Mouse (Mus musculus) frontal cortex, adult 2 months (tissue): Measurements from ENCODE around the gene Apln. TPM values are rescaled to one million over a fixed set of nuclear protein-coding genes. Genes with fewer than 3 reads are reported as not detected.

Experiments
- DNase-seq, 2 experiments: peaks; one replicate each; pipeline ENCODE4 v3.0.0; 2022; ENCODE audit warnings: low spot score in 1 of 2; ENCODE audit errors: extremely low spot score in 1 of 2
- polyA plus RNA-seq: library from polyadenylated mRNA; depleted of rRNA; stranded (reverse); fragments of >200 nt; gene quantifications from 2 replicates; pipeline ENCODE4 v1.2.3, GENCODE M21; 2012; rRNA removed

The Apln gene
- 20.0 and 25.3 TPM in 2 replicates for polyA plus RNA-seq

DNA sequence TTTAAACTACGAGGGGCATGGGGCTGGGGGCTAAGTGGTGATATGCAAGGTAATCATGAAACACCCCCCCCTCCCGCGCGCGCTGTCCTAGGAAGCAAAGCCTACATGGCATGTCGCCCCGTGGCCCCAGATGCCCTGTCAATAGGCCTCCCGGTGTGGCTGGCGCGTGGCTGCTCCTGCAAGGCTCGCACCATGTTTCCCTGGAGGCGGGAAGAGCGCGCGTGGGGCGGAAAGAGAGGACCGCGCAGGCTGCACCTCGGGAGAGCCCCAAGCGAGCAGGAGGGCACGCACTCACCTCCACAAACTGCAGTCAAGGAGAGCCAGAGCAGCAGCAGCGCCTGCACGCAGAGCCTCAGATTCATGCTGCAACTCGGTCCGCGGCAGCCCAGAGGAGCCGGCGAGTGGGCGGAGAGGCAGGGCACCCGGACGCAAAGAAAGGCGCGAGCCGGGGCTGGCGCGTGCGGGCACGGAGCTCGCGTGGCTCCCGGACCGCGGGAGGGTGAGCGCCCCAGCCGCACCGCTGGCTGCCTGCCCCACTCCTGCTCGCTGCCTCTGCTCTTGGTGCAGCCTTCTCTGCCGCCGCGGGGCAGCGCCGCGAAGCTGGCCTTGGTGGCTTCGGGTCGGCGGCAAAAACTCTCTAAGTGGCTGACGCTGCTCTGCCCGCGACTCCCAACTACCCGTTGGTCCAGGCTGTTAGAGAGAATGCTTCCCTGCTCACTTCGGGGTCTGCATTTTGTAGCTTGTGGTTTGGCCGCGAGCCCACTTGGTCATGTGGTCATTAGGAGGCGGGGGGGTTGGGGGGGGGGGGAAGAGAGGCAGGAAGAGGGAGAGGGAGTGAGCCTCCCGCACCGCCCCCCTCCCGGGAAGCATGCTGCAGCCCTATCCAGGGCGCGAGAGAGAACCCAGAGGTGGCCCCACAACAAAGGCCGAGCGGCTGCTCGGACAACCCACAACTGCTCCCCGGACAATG is at the start of gene Apln:
Gene Apln, minus strand, starts transcription at position 710 of the 970 bp plus-strand sequence.
- DNase-seq: peak in 1 of 2 experiments; percentile 16

DNA sequence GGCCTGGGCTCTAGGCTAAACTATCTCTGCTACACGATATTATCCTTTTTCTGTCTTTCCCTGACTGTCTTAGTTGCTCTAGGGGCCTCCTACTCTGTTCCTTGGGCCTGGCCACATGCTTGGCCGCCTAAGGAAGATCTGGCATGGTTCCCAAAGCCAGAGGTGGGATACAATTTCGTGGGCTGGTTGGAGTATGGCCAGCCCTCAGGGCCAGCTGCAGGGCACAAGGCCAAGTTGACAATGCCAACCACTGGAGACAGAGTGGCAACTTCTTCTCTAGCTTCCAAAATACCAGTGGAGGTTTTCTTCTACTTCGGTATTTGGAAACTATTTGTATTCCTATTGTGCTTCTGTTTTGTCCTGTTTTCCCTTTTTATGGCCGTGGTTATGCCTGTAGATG is 47.7 kb upstream of the Apln start:
- no peak for DNase-seq

DNA sequence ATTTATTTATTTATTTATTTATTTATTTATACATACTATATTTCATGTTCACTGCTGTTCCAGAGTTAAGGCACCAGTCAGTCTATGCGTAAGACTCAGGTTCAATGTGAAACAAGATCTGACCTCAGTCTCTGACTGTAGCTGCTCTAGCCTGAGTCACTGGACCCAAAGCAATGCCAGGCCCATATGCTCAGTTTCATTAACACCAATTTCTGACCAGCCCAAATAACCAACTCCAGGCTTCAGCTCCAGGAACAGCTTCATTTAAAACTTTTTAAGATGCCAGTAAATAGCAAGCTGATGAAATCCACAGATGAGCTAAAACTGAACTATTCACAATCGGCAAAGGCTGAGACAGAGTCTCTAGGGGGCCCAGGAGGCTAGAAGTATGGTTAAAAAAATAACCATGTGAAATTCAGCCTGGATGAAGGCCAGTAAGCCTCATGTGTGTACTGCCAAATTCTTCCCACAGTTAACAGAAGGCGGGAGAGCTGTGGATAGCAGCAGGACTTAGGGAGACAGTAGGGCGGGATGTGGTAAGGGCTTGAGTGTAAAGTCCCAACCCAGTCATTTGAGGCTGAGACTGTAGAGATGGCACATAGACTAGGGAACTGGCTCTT is 42.3 kb upstream of the Apln start:
- DNase-seq: peak in 1 of 2 experiments; percentile 47

DNA sequence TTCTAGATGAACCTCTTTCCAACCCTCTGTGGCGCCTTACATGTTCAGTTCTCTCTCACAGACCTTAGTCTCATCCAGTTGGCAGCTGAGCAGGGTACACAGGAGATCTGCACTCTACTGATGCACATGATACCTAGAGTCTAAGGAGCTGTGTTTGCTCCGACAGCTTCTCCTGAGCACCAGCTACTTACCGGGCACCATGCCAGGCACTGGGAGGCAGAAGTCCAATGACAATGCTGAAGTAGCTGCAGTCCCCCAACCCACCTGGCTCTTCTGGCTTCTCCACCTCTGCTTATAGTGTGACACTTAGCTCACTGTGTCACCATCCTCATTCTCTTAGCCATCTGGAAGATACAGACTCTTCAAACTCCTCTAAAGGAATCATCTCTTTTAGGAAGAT is 40.0 kb upstream of the Apln start:
- DNase-seq: no peak

DNA sequence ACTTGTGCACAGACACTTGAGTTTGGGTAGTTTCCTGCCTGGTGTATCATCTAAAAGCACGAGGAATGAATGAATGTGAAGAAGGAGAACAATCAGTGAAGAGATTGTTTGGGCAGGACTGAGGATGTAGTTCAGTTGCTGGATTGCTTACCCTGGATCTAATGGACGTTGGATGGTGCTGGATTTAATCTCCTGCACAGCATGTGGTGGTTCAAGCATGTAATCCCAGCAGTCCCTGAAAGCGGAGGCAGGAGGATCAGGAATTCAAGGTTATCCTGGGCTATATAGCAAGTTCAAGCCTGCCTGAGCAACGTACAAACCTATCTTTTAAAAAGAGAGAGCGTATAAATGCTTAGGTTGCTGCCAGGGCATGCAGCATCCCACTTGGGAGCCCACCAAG is 37.7 kb upstream of the Apln start:
- DNase-seq: no peak

DNA sequence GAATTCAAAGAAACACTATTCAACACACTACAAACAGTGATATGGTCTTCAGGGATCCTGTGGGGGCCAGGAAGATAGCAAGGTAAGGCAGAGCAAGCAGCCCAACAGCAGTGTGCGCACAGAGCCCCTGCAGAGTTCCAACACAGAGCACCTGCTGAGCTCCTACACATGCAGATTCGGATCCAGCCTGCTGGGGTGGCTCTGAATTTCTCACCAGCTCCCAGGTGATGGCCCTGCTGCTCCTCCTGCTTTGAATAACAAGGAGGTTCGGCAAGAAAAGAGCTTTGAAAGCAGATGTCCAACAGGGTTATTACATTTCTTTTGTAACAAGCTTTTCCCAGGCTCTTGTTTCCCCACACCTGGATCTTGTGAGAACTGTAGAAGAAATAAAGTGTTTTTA is 37.3 kb upstream of the Apln start:
- DNase-seq: no peak

DNA sequence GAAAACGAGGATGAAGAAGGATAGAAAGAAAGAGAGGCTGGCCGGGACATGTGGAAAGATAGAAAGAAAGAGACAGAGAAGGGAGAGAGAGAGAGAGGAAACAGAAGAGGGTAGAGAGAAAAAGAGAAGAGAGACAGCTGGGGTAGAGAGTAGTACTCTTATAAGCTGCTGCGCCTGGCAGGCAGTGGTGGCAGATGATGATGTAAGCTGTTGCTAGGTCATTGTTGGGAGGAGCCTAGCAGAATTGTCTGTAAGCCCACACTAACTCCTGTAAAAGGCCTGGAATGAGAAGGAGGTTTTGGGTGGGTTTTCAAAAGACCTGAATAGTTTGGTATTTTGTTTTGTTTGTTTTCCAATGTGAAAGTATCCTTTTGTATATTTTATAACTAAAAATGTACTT is 32.2 kb upstream of the Apln start:
- DNase-seq: no peak

DNA sequence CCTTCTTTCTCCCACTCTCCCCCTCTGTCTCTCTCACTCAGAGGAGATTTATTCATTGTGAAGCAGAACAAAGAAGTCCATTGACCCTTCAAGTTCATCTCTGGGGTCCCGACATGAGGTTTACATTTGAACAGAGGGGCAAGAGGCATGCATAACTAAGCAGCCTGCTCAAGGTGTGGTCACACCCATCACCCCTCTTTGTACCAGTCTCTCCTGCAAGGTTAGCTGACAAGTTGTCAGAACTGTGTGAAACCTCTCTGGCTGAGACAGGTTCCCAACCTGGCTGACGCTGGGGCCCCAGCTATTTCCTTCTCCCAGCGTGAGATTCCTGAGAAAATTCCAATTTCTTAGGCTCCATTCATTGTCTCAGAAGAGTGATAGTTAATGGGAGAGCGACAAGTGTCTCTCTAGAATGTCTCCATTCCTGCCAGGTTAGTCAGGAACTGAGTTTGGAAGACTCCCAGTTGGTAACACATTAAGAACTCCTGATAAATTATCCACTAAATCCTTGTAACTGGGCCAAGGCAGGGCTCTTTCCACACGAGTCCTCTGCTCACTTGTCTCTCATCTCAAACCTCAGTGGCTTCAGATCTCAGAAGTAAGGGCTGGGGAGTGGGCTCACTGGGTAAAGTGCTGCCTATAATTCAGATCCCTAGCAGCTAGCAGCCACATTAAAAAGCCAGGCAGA is 29.7 kb upstream of the Apln start:
- no peak for DNase-seq

DNA sequence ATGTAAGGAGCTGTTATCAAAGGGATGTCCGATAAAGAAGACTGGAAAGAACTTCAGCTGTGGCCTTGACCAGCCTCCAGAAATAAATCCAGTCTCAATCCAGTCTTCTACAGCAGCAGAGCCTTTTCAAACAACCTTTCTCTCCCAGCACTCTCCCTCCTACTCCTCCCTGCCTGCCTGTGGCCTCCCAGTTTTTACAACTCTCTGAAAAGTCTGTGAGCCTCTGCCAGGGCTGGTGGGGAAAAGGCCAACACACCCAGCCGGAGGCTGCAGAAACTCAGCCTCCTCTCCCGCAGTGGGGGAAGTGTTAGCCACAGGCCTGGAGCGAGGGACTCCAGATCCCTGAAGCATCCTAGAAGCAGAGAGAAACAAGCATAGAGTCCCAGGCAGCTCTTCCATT is 27.8 kb upstream of the Apln start:
- DNase-seq: peak in 1 of 2 experiments; percentile 7

DNA sequence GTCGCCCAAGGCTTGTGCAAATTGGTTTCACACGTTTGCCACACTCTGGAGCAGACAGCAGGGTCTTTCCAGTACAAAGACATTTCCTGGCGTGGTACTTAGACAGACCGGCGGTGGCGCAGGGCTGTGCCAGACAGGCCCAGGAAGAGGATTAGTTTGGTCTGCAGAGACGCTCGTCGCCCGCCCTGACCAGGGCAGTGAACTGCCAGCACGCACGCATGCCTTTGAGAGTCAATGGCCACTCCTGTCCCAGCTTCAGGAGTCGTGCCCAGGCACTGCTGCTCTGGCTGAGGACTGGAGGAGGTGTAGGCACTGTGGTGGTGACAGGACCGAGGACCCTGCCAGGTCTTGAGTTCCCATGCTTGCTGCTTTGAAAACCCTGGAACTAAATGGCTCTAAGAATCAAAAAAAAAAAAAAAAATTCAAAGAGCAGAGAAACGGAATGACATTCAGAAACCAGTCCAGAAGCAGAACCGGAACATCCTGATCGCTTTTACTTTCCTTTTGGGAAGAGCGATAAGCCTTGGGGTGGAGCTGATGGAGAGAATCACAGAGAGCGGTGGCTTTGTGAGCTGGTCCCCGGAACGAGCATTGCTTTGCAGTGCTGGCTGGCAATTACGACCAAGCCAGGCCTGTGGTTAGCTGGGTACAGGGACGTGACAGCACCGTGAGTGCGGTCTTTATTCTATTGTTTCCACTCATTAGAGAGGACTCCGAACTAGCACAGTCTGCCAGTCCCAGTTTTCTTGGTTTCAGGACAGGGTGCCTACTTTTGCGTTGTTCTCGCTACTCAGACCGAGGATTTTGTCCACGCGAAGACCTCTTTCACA is 19.7 kb upstream of the Apln start:
- peak in 1 of 2 experiments; percentile 31 for DNase-seq

DNA sequence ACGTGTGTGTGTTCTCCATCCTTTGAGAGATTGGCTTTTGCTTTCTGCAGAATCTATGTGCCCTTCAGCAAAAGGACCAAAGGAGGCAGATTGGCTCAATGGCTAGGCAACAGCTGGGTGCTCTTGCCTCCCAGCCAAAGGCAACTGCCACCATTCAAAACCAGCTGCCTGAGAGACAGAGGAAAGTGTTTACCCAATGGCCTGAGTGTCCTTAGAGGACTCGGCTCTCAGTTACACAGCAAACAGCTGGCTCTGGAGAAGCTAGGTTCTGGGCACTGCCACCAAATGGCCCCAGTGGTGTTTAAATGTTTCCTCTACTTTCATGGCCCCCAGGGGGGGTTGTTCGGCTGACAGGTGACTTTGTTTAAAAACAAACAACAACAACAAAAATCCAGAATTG is 19.1 kb upstream of the Apln start:
- no peak for DNase-seq

DNA sequence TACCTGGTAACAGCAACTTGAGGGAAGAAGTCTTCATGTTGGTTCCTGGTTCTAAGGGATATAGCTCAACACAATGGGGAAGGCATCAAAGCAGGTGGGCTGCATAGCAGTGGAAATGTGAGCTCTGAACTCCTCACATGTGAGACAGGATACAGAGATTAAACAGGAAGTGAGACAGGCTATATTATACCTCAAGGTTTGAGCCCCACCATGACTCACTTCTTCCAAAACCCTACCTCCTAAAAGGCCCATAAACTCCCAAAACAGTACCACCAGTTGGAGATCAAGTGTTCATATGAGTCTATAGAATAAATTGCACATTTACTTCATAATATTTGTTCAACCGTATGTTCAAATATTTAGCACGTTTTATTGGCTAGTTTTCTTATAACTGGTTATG is 11.7 kb upstream of the Apln start:
- DNase-seq: no peak

DNA sequence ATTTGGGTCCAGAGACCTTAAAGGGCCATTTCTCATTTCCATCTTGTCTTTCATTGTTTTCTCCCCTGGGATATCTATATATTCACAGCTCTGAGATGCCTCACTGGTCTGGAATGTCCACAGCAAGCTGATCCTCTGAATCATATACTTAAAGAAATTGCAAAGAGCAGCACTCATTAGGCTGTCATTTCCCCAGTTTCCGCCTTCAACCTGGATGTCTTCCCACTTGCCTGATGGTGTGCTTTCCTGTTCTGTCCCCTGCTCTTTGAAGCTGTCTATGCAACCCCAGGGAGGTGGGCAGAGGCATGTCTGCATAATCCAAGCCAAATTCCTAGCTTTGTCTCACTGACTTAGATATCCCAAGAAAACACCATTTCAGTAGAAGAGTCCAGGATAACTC is 9.6 kb upstream of the Apln start:
- no peak for DNase-seq

DNA sequence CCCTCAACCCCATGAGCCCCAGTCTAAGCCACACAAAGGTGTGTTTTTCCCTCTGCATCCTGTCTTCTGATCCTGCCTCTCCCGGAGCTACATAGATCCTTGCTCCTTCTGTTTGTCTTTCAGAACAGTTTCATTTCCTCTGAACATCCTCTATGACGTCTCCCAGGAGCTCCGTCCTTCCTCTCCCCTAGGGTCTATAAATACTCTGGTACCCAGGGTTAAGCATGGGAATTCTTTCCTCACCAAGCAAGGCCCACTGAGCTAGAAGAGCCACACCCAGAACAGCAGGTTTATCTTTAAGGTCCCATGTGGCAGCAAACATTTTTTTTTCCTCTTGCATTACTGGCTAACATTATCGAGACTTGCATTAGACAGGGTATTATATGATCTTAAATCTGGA is 8.1 kb upstream of the Apln start:
- DNase-seq: no peak

DNA sequence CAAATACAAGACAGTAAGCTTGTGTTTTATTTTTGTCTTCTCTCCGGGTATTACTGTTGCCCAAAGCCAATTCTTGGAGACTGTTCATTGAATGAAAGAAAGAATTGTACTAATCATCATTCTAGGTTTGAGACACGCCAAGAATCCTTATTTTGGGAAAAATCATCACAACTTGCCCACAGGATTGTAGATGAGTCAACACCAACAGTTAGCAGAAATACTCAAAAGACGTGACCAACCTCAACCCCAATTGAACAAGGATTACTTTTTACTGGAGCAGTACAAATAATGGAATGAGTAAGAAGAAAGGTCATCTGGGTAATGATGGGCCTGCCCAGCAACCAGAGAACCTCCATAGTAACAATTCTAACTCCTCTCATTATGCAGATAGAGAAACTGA is 5.7 kb upstream of the Apln start:
- no peak for DNase-seq

DNA sequence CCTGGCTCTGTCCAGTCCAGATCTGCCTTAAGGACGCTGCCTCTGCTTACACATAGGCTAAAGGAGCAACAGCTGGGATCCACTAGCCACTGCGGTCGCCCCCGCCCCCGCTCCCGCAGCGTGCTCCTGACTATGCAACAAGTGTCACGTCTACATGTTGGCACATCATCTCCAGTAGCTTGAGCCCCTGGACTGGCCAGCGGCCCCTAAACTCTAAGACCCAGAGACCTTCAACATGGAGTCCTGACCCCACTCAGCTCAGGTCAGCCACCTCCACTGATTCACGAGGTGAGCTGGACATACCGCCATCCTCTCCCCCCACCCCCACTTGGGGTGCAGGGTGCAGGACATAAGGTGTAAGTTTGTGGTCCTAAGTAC is 898 bp downstream of the Apln start:
- DNase-seq: no peak

DNA sequence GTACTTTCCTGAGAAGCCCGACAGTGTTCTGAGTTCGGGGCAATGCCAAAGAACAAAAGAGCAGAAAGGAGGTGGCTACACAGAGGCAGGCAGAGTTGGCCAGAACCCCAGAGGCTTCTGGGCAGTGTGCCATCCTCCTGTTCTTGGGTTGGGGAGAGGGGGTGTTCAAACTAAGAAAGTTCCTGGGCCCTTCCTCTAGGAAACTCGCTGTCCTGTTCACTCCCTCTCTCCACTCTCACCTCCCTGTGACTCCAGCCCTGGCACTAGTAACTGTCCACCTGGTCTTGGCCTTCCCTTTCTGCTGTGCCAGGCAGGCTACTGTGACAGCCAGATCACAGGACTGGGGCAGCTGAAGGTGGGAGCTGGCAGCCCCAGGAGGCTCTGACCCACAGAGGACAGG is 1.6 kb downstream of the Apln start:
- DNase-seq: peak in 1 of 2 experiments; percentile 40

DNA sequence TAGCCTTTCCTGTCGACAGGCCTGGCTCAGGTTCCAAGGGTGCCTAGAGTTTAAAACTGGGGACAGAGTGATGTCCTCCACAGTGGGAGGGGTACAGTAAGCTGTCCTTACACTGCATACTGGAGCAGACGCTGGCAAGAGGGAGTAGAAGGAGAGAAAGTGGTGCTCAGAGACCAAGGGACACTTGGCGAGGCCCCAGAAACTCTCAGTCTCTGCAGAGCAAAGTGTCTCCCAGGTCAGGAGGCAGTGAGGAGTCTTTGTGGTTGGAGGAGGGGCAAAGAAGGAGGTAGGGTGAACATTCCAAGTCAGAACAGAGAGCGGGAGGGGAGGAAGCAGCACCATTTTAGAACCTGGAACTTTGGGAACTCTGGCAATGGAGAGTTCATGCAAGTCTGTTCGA is 2.8 kb downstream of the Apln start:
- no peak for DNase-seq

DNA sequence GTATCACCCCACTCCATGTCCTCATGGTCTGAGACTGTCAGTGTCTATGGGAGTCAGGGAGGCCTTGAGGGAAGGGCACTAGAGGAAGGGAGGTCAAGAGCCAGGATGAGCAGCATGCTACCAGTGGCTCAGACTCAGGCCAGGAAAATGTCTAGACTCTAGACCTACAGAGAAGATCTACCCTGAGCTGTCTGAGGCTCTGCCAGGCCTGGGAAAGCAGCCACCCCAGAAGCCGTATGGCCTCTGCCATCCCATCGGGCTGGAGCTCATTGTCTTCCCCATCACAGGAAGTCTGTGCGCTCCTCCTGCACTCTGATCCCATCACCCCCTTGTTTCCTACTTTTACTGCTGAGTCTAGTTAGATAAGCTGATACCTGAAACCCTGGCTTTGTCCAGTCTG is 4.1 kb downstream of the Apln start:
- no peak for DNase-seq

DNA sequence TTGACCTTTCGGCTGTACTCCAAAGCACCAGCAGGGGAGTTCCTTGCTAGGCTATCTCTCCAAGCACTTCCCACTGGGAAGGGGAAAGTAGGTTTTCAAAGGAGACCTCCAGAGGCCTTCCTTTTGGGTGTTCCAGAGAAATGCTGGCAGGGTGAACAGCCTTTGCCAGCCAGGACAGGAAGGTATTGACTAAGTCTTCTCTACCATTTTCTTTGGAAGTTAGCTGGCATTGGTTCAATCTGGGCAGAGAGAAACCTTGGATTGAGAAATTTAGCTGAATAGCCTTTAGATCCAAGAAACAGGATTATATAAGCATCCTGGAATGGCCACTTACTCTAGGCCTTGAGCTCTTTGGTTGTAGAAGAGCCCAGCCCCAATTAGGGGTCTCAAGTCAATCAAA is 11.8 kb downstream of the Apln start:
- no peak for DNase-seq

DNA sequence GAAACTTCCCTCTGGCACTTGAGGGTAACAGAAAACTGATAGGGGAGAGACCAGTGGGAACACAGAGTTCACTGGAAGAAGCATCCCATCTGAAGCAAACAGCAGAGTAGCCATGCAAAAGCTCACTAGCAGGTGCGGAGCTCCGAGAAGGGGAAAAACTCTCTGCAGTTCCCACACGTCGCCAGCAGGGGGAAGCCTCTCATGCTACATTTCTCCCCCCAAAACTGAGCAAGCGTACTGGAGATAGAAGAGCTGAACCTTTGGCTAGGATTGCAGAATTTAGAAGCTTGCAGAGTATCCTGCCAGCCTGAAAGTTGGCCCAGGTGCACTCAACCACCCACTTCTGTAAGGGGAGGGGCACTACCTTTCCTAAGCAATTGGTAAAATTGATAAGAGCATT is 14.7 kb downstream of the Apln start:
- DNase-seq: peak; percentile 20 to 86
